Mouse (Mus musculus) retina, postnatal 1 day (tissue): ENCODE data around the gene Olfr287.
A peak's percentile ranks its signal among the peaks of the same experiment; 100 is the strongest.

ENCODE experiments used
- DNase-seq: peaks from one replicate; pipeline ENCODE4 v3.0.0-alpha.2; 2012

The Olfr287 gene

DNA sequence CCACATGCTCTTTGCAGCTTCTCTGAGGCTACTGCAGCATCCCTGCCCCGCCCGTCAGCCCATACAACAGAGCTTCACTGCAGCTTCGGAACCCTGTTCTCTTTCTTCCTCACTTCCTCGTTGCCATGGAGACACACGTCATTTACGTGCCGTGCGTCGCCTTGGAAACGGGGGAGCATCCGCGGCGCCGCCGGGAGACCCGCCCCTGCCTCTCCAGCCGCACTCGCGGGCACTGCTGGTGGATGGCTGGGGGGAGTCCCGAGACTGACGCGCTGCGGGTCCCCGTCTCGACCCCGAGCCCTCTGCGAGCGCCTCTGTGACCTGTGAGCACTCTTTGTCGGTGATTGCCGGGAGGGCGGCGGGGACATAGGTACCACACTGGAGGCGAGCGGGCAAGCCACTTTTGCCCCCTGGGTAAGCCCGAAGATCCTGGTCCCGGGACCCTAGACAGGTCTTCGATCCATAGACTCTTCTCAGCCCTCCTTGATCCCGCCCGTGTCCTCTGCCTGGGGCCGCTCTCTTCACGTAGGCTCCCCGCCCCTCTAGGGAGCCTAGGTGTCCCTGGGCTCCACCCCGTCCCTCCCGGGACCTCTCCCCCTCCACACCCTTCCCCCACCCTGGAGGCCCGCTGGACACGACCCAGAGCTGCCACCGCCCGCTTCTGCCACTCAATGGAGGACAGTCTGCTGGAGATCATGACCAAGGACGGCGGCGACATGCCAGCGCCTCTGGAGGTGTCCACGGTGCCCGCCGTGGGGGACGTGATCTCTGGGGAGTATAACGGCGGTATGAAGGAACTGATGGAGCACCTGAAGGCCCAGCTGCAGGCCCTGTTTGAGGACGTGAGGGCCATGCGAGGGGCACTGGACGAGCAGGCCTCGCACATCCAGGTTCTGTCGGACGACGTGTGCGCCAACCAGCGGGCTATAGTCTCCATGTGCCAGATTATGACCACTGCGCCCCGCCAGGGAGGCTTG lies 52.9 kb downstream of the Olfr287 start:
- DNase-seq, result peak; percentile 96

DNA sequence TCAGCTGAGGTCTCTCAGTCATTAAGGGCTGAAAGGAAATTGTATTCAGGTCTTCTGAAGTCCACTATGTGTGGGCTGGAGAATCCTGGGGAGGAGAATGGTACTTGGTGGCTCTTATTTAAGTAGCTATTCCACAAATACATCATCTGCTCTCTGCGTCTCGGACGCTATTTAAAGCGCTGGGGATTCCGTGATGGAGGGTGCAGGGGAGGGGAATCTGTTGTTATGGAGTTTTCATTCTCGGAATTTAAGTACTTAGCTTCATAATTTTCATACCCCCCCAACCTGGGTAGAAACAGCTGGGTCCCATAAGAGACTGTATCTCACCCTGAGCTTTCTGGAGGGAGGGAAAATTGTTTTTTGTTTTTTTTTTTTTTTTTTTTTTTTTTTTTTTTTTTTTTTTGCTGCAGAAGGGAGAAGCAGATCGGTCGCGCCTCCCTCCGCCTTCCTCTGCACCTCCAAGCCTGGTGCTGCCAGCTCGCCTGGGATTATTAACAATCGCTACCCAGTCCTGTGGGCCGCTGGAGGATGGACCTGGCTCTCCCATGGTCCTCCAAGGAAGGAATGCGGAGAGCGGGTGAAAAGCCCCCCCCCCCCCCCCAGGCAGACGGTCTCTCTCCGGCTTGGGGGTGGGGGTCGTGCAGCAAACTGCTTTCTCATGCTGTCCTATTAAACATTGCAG lies 53.8 kb downstream of the Olfr287 start, which contains the start of gene Ccdc184:
Gene Ccdc184 (plus strand): TSS at position 196 of the 682 bp plus-strand sequence.
- no peak for DNase-seq

DNA sequence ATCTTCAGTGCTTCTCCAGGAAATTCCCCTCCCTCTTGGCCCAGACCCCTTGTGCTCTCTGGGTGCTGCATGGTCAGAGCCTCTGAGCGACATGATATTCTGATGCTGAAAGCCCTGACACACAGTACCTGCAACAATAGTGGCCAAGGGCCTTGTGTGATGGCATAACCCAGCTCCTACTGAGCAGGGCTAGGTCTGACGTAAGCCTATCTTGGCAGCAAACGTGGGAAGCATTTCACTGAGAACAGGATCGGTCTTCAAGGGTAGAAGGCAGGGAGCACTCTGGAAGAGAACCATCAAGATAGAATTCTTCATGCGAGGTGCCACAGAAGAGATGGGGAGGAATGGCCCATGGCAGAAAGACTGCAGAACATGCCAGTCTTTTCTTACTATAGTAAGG lies 55.3 kb downstream of the Olfr287 start, which contains the start of gene Asb8:
Gene Asb8 (minus strand): TSS at position 101 of the 400 bp plus-strand sequence.
- no peak for DNase-seq

DNA sequence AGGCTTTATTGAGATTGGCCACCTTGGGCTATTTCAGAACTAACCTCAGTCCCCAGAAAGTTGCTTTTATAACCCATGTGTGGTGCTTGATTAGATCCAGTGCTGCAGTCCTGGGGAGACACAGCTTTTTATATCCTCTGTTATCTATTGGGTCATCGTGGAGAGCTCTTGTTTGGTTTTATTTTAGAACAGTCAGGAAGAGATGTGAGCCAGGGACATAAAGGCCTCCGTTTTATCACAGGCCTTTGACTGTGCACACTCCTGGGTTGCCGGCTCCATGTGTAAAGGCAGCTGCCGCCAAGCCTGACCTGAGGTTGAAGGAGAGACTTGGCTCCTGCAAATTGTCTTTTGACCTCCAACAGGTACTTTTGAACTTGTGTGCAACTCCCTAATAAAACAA lies 58.3 kb downstream of the Olfr287 start:
- no peak for DNase-seq

DNA sequence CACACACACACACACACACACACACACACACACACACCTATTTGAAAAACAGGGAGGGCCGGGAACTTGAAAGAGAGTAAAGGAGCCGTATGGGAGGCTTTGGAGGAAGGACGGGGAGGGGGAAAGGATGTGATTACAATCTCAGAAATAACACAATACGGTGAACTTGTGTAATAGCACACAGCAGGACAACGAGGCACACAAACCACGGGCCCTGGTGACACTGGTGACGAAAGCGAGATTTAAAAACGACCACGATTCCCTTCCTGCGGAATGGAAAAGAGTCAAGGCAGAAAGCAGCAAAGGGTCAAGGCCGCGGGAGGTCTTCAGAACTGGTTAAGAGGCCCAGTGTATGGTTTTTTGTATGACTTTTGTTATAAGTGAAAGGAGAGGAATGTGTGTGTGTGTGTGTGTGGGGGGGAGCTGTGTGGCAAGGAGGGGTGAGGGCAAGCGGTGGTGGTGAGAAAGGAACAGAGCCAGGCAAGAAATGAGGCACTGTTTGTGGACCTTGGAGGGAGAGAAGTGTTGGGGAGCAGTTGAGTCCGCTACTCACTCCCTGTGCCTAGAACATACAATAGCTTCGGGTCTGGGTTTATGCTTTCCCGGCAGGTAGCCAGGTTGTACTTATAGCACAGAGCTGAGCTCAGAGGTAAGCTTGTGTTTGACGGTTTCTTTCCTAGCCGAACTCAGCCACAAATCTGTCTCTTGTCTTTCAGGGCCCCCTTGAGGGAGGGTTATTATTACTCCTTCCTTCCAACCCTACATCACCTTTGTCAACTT lies 59.6 kb downstream of the Olfr287 start:
- DNase-seq, result no peak

DNA sequence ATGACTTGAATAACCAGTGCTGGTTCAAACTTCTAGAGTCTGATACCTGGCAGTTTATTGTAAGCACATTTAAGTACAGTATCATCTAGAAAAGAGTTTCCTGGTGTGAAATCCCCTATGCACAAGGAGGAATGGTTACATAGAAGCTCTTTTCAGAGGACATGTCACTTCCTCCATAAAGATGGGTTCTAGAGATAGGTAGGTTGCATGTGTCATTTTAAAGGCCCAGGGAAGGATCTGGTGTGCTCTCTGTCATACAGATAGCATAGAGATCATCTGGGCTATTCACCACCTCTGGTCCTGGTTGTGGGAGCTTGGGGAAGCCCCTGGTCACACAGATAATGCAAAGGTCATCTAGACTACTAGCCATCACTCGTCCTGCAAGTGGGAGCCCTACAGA lies 63.6 kb downstream of the Olfr287 start:
- no peak for DNase-seq
